Mouse (Mus musculus): Measurements from ENCODE around the gene Reln.

The Reln gene

DNA sequence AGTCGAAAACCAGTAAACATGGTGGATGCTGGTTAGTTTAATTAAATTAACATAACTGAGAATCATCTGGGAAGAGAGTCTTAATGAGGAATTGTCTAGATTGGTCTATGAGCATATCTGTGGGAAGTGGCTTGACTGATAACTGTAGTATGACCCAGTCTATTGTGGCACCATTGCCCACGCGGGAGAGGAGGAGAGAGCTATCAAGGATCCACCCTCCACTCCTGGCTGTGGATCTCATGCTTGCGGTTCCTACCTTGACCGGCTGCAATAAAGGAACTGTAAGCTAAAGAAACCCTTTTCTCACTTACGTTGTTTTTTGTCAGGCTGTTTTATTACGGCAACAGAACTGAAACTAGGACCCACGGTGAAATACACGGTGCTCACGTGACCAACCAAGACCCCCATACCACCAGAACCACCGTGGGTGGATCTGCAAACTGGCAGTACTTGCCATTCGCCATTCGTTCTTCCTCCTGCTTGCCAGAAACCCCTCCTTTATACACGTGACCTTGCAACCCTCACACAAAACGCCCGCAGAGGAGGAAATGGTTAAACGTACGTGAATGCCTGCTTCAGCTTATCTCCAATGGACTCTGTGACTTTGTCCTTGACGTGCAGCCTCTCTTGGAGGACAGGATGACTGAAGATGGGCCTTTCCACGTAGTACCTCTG, 497.7 kb downstream of the Reln start:
- no peak for DNase-seq (ENCODE audit: low read depth, low spot score)

DNA sequence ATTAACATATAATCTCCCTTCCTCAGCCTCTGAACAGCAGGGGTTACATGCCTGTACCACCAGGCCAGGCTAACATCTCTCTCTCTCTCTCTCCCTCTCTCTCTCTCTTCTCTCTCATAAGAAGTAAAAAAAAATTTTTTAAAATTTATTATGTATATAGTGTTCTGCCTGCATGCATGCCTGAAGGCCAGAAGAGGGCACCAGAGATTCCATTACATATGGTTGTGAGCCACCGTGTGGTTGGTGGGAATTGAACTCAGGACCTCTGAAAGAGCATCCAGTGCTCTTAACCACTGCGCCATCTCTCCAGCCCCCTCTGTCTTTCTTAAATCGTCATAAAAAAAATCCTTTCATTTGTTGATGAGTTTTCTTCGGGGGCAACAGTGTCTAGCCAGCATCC, 499.8 kb downstream of the Reln start:
- DNase-seq (ENCODE audit: low read depth, low spot score): peak; percentile 41

All from 3T3-L1 (cell line).